Mouse (Mus musculus): ENCODE results near the gene Pik3cb. TPM values are rescaled to one million over a fixed set of nuclear protein-coding genes. Genes with fewer than 3 reads are reported as not detected.

Gene Pik3cb
- total and polyA plus RNA-seq, 3 experiments: 2.2 to 7.6 TPM; not detected in 1

- Histone ChIP-seq H3K9ac (ENCODE audit: control insufficient read depth, low read depth, low read length, poor library complexity, severe bottlenecking) (no peak overlapping the region), H3K36me3 (ENCODE audit: control insufficient read depth in 1 of 2, insufficient read depth in 2 of 2, low read length in 2 of 2) (peaks cover 9 to 11% of the 10 kb centered on the region in 2 experiments), H3K27me3 (ENCODE audit: control insufficient read depth in 1 of 2, insufficient read depth in 2 of 2, low read length in 2 of 2) (no peaks in the 10 kb centered on the region), H3K4me1 (ENCODE audit: control insufficient read depth in 1 of 2, insufficient read depth in 2 of 2, low read length in 2 of 2) (peaks cover 6 to 8% of the 10 kb centered on the region in 2 experiments), H3K27ac (ENCODE audit: control insufficient read depth, low read depth, low read length) (no peak overlapping the region), H3K79me2 (ENCODE audit: control insufficient read depth, insufficient read depth, low read length, poor library complexity) (no peaks in the 10 kb centered on the region), H3K4me3 (ENCODE audit: control insufficient read depth in 1 of 2, insufficient read depth in 1 of 2, low read depth in 2 of 2, low read length in 2 of 2) (no peak overlapping the region), H3K9me3 (replicated peaks; ENCODE audit: insufficient read depth, low read length) (no peaks in the 10 kb centered on the region)
- TF ChIP-seq ZC3H11A (IDR thresholded peaks at IDR 0.05; ENCODE audit: low read depth, low read length) (no peak), RAD21 (IDR thresholded peaks at IDR 0.05; ENCODE audit: low read depth, low read length) (no peak), MYC (IDR thresholded peaks at IDR 0.05; ENCODE audit: low read depth, low read length) (no peak), NRF1 (IDR thresholded peaks at IDR 0.05; ENCODE audit: insufficient read depth, low read depth, low read length, poor library complexity, severe bottlenecking) (no peak), ZKSCAN1 (IDR thresholded peaks at IDR 0.05; ENCODE audit: low read depth, low read length) (no peak), POLR2A (IDR thresholded peaks at IDR 0.05; ENCODE audit: control insufficient read depth in 1 of 2, insufficient read depth in 1 of 2, low read depth in 1 of 2, low read length in 2 of 2, poor library complexity in 1 of 2) (no peak), SMC3 (IDR thresholded peaks at IDR 0.05; ENCODE audit: low read depth, low read length) (no peak), GATA1 (IDR thresholded peaks at IDR 0.05; ENCODE audit: low read depth, low read length) (no peak), TCF12 (IDR thresholded peaks at IDR 0.05; ENCODE audit: low read depth, low read length) (no peak), MAZ (IDR thresholded peaks at IDR 0.05; ENCODE audit: low read depth, low read length) (no peak), MAX (IDR thresholded peaks at IDR 0.05; ENCODE audit: low read length) (no peak), SIN3A (IDR thresholded peaks at IDR 0.05; ENCODE audit: low read length) (no peak), ELF1 (IDR thresholded peaks at IDR 0.05; ENCODE audit: low read depth, low read length) (no peak), POLR2AphosphoS5 (IDR thresholded peaks at IDR 0.05; ENCODE audit: borderline replicate concordance, low read depth, low read length) (no peak), KAT2A (conservative IDR thresholded peaks at IDR 0.05; ENCODE audit: low read depth, low read length) (no peak), UBTF (IDR thresholded peaks at IDR 0.05; ENCODE audit: borderline replicate concordance, insufficient read depth, low read depth, low read length) (no peak), ZMIZ1 (IDR thresholded peaks at IDR 0.05; ENCODE audit: low read depth, low read length) (no peak), CTCF (IDR thresholded peaks at IDR 0.05 in 2 of 3, conservative IDR thresholded peaks at IDR 0.05 in 1 of 3; ENCODE audit: control insufficient read depth in 1 of 3, insufficient read depth in 1 of 3, low read depth in 2 of 3, low read length in 3 of 3, poor library complexity in 1 of 3, severe bottlenecking in 1 of 3) (no peak)
- DNase-seq (ENCODE audit: low read depth, low spot score): no peak
These were observed 49.9 kb downstream of the Pik3cb start for GRCm38 (mm10) chr9:99090546-99090945.

GRCm38 (mm10) chr9:99089904-99090303 lies 50.5 kb downstream of the Pik3cb start:
- no peak for DNase-seq (ENCODE audit: low read depth, low spot score)
- H3K36me3 ChIP-seq (ENCODE audit: control insufficient read depth in 1 of 2, insufficient read depth in 2 of 2, low read length in 2 of 2): peaks cover 6 to 9% of the 10 kb centered on the region in 2 experiments
- H3K4me3 ChIP-seq (ENCODE audit: control insufficient read depth in 1 of 2, insufficient read depth in 1 of 2, low read depth in 2 of 2, low read length in 2 of 2): no peak overlapping the region
- H3K79me2 ChIP-seq (ENCODE audit: control insufficient read depth, insufficient read depth, low read length, poor library complexity): no peaks in the 10 kb centered on the region
- H3K4me1 ChIP-seq (ENCODE audit: control insufficient read depth in 1 of 2, insufficient read depth in 2 of 2, low read length in 2 of 2): peaks cover 0 to 2% of the 10 kb centered on the region in 2 experiments; a peak in 2 of 4 replicates
- no peak overlapping the region for H3K9ac ChIP-seq (ENCODE audit: control insufficient read depth, low read depth, low read length, poor library complexity, severe bottlenecking)
- no peak overlapping the region for H3K27ac ChIP-seq (ENCODE audit: control insufficient read depth, low read depth, low read length)
- no peaks in the 10 kb centered on the region for H3K27me3 ChIP-seq (ENCODE audit: control insufficient read depth in 1 of 2, insufficient read depth in 2 of 2, low read length in 2 of 2)
- H3K9me3 ChIP-seq (replicated peaks; ENCODE audit: insufficient read depth, low read length): no peaks in the 10 kb centered on the region
- TF ChIP-seq MYC (IDR thresholded peaks at IDR 0.05; ENCODE audit: low read depth, low read length): no peak
- TF ChIP-seq TCF12 (IDR thresholded peaks at IDR 0.05; ENCODE audit: low read depth, low read length): no peak
- TF ChIP-seq RAD21 (IDR thresholded peaks at IDR 0.05; ENCODE audit: low read depth, low read length): no peak
- no peak for TF ChIP-seq MAX (IDR thresholded peaks at IDR 0.05; ENCODE audit: low read length)
- no peak for TF ChIP-seq POLR2AphosphoS5 (IDR thresholded peaks at IDR 0.05; ENCODE audit: borderline replicate concordance, low read depth, low read length)
- no peak for TF ChIP-seq POLR2A (IDR thresholded peaks at IDR 0.05; ENCODE audit: control insufficient read depth in 1 of 2, insufficient read depth in 1 of 2, low read depth in 1 of 2, low read length in 2 of 2, poor library complexity in 1 of 2)
- TF ChIP-seq E2F4 (IDR thresholded peaks at IDR 0.05; ENCODE audit: borderline replicate concordance, low read depth, low read length): no peak
- TF ChIP-seq GATA1 (IDR thresholded peaks at IDR 0.05; ENCODE audit: low read depth, low read length): no peak
- no peak for TF ChIP-seq USF2 (IDR thresholded peaks at IDR 0.05; ENCODE audit: borderline replicate concordance in 1 of 2, insufficient read depth in 1 of 2, low read depth in 1 of 2, low read length in 2 of 2)
- TF ChIP-seq MAFK (IDR thresholded peaks at IDR 0.05; ENCODE audit: borderline replicate concordance, low read depth, low read length): no peak
- TF ChIP-seq NRF1 (IDR thresholded peaks at IDR 0.05; ENCODE audit: insufficient read depth, low read depth, low read length, poor library complexity, severe bottlenecking): no peak
- no peak for TF ChIP-seq GABPA (IDR thresholded peaks at IDR 0.05; ENCODE audit: low read depth, low read length)
- no peak for TF ChIP-seq BHLHE40 (IDR thresholded peaks at IDR 0.05; ENCODE audit: borderline replicate concordance, low read depth, low read length)
- no peak for TF ChIP-seq POLR2AphosphoS2 (IDR thresholded peaks at IDR 0.05; ENCODE audit: low read length)
- no peak for TF ChIP-seq ZMIZ1 (IDR thresholded peaks at IDR 0.05; ENCODE audit: low read depth, low read length)
- TF ChIP-seq JUND (IDR thresholded peaks at IDR 0.05; ENCODE audit: low read depth, low read length): no peak
- no peak for TF ChIP-seq UBTF (IDR thresholded peaks at IDR 0.05; ENCODE audit: borderline replicate concordance, insufficient read depth, low read depth, low read length)

Measured in MEL (cell line).